Mouse (Mus musculus) liver, postnatal 0 days (tissue): ENCODE data around the gene Ppara.

ENCODE experiments used
- CTCF ChIP-seq: sonication (generic); IDR thresholded peaks from 2 replicates; pipeline ENCODE4 v1.5.1; 2016; ENCODE audit warnings: antibody characterized with exemption, low read depth
- EP300 ChIP-seq: IDR thresholded peaks from 2 replicates; pipeline ENCODE4 v1.6.1; 2016; ENCODE audit warnings: antibody characterized with exemption, low read depth, mild to moderate bottlenecking

GRCm38 (mm10) chr15:85747951-85748350, 13.2 kb downstream of the Ppara start:
- no peak for TF ChIP-seq CTCF
- no peak for TF ChIP-seq EP300
